Mouse (Mus musculus): ENCODE results near the gene Nln. TPM values are rescaled to one million over a fixed set of nuclear protein-coding genes. Genes with fewer than 3 reads are reported as not detected.

The Nln gene
- total and polyA plus RNA-seq, 3 experiments, result 38.5 to 76.5 (median 51.2) TPM

GRCm38 (mm10) chr13:104036494-104037290 lies 72.7 kb downstream of the Nln start:
- no peaks in the 10 kb centered on the region for H3K27me3 ChIP-seq (replicated peaks)
- no peak for DNase-seq (ENCODE audit: extremely low read depth)
- H3K9me3 ChIP-seq (replicated peaks; ENCODE audit: low read length), result no peaks in the 10 kb centered on the region
- H3K9ac ChIP-seq (ENCODE audit: insufficient read depth, low read depth), result no peak overlapping the region
- no peak overlapping the region for H3K4me2 ChIP-seq (ENCODE audit: insufficient read depth, low read depth, poor library complexity, severe bottlenecking)
- H3K4me3 ChIP-seq (replicated peaks in 1 of 3; ENCODE audit: low read depth in 2 of 3, low read length in 2 of 3, poor library complexity in 1 of 3), result no peak overlapping the region
- peaks cover 30 to 75% of the 10 kb centered on the region in 2 experiments for H3K36me3 ChIP-seq (replicated peaks in 1 of 2; ENCODE audit: control insufficient read depth in 1 of 2, insufficient read depth in 1 of 2, low read length in 1 of 2)
- H3K27ac ChIP-seq (ENCODE audit: insufficient read depth, low read depth), result no peak overlapping the region
- in situ Hi-C loops (cut with MboI; ENCODE audit: low pct_ligation_motif_present, low pct_unique_long_range_greater_than_20kb, low sequenced_read_pairs) (no loop called here), dilution Hi-C loops (cut with MboI; ENCODE audit: extremely low pct_ligation_motif_present, extremely low pct_unique_long_range_greater_than_20kb, low sequenced_read_pairs) (no loop called here)
- no peaks in the 10 kb centered on the region for H3K79me2 ChIP-seq (replicated peaks; ENCODE audit: control insufficient read depth, extremely low read depth, insufficient read depth, poor library complexity, severe bottlenecking)
- no peak for TF ChIP-seq MXI1 (IDR thresholded peaks at IDR 0.05; ENCODE audit: low read depth, low read length)
- TF ChIP-seq IRF4 (IDR thresholded peaks at IDR 0.05; ENCODE audit: low read depth, low read length), result no peak
- TF ChIP-seq SMC3 (IDR thresholded peaks at IDR 0.05; ENCODE audit: low read depth, low read length), result no peak
- no peak for TF ChIP-seq ZNF384 (IDR thresholded peaks at IDR 0.05; ENCODE audit: low read depth, low read length)
- no peak for TF ChIP-seq MYC (IDR thresholded peaks at IDR 0.05; ENCODE audit: low read depth, low read length)
- no peak for TF ChIP-seq HCFC1 (IDR thresholded peaks at IDR 0.05; ENCODE audit: low read depth, low read length)
- TF ChIP-seq POLR2A (IDR thresholded peaks at IDR 0.05; ENCODE audit: low read depth, low read length), result no peak
- no peak for TF ChIP-seq TBP (conservative IDR thresholded peaks at IDR 0.05; ENCODE audit: low read depth, low read length)
- TF ChIP-seq JUN (IDR thresholded peaks at IDR 0.05; ENCODE audit: insufficient read depth, low read depth, low read length), result no peak
- peaks cover 11 to 69% of the 10 kb centered on the region in 2 experiments for H3K4me1 ChIP-seq (ENCODE audit: control insufficient read depth in 1 of 2, insufficient read depth in 2 of 2)

- H3K4me1 ChIP-seq (ENCODE audit: control insufficient read depth in 1 of 2, insufficient read depth in 2 of 2), result peaks cover 7 to 59% of the 10 kb centered on the region in 2 experiments; a peak in 3 of 4 replicates
- no peak for TF ChIP-seq JUN (IDR thresholded peaks at IDR 0.05; ENCODE audit: insufficient read depth, low read depth, low read length)
- TF ChIP-seq ELF1 (IDR thresholded peaks at IDR 0.05; ENCODE audit: low read depth, low read length), result no peak
- no peak for TF ChIP-seq MYC (IDR thresholded peaks at IDR 0.05; ENCODE audit: low read depth, low read length)
- TF ChIP-seq UBTF (IDR thresholded peaks at IDR 0.05; ENCODE audit: low read depth, low read length), result no peak
- TF ChIP-seq KAT2A (IDR thresholded peaks at IDR 0.05; ENCODE audit: insufficient replicate concordance, low read length), result no peak
- no peak for TF ChIP-seq ZKSCAN1 (IDR thresholded peaks at IDR 0.05; ENCODE audit: borderline replicate concordance, low read depth, low read length)
- no peak for TF ChIP-seq MAFK (IDR thresholded peaks at IDR 0.05; ENCODE audit: insufficient replicate concordance, low read length)
- TF ChIP-seq RCOR1 (conservative IDR thresholded peaks at IDR 0.05; ENCODE audit: low read depth, low read length), result no peak
- TF ChIP-seq HCFC1 (IDR thresholded peaks at IDR 0.05; ENCODE audit: low read depth, low read length), result no peak
- no peak for TF ChIP-seq USF2 (conservative IDR thresholded peaks at IDR 0.05; ENCODE audit: low read depth, low read length)
- no peak for TF ChIP-seq ETS1 (conservative IDR thresholded peaks at IDR 0.05; ENCODE audit: low read depth, low read length)
- peaks cover 35 to 85% of the 10 kb centered on the region in 2 experiments for H3K36me3 ChIP-seq (replicated peaks in 1 of 2; ENCODE audit: control insufficient read depth in 1 of 2, insufficient read depth in 1 of 2, low read length in 1 of 2)
These were observed 73.8 kb downstream of the Nln start for GRCm38 (mm10) chr13:104035651-104036050.

More at GRCm38 (mm10) chr13:104035651-104036050, 73.8 kb downstream of the Nln start:
- no peak overlapping the region for H3K4me3 ChIP-seq (replicated peaks in 1 of 3; ENCODE audit: low read depth in 2 of 3, low read length in 2 of 3, poor library complexity in 1 of 3)
- DNase-seq (ENCODE audit: extremely low read depth), result no peak
- H3K9me3 ChIP-seq (replicated peaks; ENCODE audit: low read length), result no peaks in the 10 kb centered on the region
- H3K4me2 ChIP-seq (ENCODE audit: insufficient read depth, low read depth, poor library complexity, severe bottlenecking), result no peak overlapping the region
- no peaks in the 10 kb centered on the region for H3K79me2 ChIP-seq (replicated peaks; ENCODE audit: control insufficient read depth, extremely low read depth, insufficient read depth, poor library complexity, severe bottlenecking)
- H3K9ac ChIP-seq (ENCODE audit: insufficient read depth, low read depth), result no peak overlapping the region
- in situ Hi-C loops (cut with MboI; ENCODE audit: low pct_ligation_motif_present, low pct_unique_long_range_greater_than_20kb, low sequenced_read_pairs) (no loop called here), dilution Hi-C loops (cut with MboI; ENCODE audit: extremely low pct_ligation_motif_present, extremely low pct_unique_long_range_greater_than_20kb, low sequenced_read_pairs) (no loop called here)
- no peak overlapping the region for H3K27ac ChIP-seq (ENCODE audit: insufficient read depth, low read depth)
- H3K27me3 ChIP-seq (replicated peaks), result no peaks in the 10 kb centered on the region

Data from CH12.LX (cell line).